Mouse (Mus musculus) megakaryocyte, adult 5-6 weeks (primary cell): ENCODE results near the gene Necab3. TPM values are rescaled to one million over a fixed set of nuclear protein-coding genes. Genes with fewer than 3 reads are reported as not detected.

Experiments used
- ATAC-seq: 2 replicates; pipeline ENCODE4 v1.8.0; 2016; ENCODE audit warnings: mild to moderate bottlenecking, inconsistent platforms; ENCODE audit not compliant: poor library complexity, severe bottlenecking
- total RNA-seq, 2 experiments: library from RNA; stranded (forward) in 1 of 2; stranded (reverse) in 1 of 2; fragments of 153-499, 151-499 nt in 1 of 2; fragments of 221-1000, 200-1000 nt in 1 of 2; gene quantifications; 2 replicates each; pipeline versions ENCODE4 v1.2.3 to v1.2.4; 2015 to 2017

Gene Necab3
- total RNA-seq, 2 experiments from 2014 or later: 1.6 to 2.2 TPM

DNA sequence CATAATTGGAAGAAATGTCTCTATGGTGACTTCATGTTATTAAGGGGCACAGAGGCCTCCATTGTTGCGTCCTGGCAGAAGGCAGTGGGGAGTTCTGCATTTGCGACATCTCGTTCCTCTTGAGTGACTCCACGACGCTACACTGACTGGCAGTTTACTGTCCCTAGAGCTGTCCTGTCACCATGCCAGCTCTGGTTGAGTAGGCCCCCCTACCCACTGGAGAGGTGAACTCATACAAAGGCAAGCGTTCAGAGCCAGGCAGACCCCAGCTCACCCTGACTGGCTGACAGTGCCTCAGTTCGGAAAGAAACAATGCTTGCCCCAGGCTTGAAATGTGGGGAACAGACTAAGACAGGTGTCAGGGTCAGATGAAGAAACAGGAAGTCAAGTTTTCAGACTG is 15.6 kb upstream of the Necab3 start:
- ATAC-seq: peak; percentile 55

DNA sequence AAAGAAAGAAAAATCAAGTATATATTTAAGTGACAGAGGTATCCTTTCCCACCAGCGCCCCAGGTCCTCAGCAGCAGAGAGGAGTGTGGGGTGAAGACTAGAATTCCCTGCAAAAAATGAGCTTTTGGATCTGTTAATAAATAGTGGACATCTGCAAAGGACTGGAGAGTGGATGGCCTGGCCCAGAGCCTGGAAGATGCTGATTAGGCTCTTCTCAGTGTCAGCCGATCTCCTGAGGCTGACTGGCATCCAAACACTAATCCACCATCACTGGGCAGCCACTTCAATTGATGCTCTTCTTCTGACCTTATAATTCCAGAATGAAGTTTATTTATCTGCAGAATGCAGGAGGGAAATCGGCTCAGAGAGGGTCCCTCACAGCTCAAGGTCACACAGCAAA is 14.3 kb upstream of the Necab3 start:
- ATAC-seq: no peak

DNA sequence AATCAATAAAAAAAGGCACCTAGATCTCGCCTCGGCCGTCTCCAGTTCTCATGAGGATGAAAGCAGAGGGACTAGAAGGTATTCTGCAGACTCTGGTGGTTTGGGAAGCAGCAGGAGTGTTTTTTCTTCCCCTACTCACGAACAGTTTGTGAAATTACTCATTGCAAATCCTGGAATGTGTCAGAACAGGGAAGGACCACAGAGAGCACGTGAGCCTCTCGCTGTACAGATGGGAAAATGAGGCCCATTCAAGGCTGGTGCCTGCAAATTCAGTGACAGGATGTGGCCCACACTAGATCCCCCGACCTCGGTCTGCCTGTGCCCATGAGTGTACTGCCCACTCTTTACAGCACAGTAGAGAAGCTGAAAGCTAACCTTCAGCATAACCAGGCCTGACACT is 13.3 kb upstream of the Necab3 start:
- no peak for ATAC-seq

DNA sequence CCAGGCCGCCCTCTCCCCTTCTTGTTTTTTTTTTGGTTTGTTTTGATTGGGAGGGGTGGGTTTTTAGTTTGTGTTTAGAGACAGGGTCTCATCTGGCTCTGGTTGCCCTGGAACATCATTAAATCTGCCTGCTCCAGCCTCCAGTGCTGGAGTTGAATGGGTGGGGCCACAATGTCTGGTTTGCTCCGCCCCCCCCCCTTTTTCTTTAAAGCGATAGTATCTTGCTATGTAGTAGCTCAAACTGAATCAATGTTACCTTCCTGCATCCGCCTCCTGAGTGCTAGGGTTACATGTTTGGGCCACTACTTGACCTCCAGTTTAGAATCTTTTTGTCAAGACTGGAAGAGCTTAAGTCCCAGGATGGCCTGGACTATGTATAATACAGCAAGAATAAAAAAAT is 12.6 kb upstream of the Necab3 start:
- ATAC-seq: no peak

DNA sequence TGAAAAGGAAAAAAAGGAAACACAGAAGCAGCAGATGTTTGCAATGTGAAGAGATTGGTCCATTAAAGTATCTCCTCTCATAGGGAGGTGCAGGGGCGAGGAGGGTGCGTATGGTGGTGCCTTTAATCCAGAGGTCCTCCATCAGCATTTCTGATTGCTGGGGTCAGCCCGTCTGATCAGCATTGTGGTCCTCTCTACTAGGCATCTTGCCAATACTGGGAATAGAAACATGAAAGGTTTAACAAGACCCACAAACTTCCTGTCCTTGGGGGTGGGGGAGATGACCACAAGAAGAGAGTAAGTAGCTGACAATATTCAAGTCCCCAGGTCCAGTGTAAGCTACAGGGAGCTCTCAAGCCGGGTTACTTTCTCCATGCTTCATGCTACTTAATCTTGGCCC is 12.0 kb upstream of the Necab3 start:
- no peak for ATAC-seq

DNA sequence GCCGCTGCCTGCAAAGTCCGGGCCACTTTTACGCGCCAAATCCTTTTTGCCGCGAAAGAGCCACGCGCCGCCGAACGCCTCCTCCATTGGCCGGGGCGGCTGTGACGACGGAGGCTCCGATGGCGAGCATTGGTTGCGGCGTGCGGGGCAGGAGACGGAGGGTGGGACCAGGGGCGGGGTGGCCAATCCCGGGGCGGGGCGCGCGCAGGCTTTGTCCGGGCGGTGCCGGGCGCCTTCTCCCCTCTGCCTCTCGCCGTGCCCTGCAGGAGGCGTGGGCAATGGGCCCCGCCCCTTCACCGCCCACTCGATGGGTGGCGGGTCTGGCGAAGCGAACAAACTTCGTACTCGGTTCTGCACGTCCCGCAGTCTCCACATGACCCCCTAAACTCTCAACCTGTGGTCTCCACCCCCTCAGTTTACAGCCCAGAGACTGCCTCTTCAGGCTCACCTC is 11.2 kb upstream of the Necab3 start, which contains the start of gene E2f1:
Gene E2f1, minus strand, starts transcription at position 57 of the 451 bp plus-strand sequence.
- ATAC-seq: peak; percentile 83

DNA sequence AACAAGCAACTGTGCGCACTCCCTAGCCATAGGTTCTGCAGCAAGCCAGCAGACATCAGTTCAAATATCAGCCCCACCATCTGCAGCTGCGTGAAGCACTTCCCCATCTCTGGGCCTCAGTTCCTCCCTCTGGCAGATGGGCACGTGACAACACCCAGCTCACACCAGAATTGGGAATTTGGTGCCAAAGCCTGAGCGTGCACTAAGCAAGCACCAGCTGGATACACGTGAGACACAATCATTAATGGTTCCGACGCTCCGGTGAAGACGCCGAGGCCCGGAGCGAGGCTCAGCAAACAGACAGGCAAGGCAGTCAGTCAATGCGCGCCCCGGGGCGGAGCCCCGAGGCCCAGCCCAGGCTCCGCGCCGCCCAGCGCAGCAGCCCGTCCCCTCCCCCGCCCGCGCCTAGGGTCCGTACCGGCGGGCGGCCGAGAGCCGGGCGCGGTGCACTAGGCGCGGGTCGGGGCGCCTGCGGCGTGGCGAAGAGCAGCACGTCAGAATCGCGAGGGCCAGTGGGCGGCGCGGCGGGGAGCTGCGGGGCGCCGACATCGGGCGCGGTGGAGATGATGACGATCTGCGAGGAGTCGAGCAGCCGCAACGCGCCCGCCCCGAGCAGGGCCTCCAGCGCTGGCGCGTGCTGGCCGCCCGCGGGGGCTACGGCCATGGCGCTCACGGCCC is 10.5 kb upstream of the Necab3 start:
- peak; percentile 58 for ATAC-seq

DNA sequence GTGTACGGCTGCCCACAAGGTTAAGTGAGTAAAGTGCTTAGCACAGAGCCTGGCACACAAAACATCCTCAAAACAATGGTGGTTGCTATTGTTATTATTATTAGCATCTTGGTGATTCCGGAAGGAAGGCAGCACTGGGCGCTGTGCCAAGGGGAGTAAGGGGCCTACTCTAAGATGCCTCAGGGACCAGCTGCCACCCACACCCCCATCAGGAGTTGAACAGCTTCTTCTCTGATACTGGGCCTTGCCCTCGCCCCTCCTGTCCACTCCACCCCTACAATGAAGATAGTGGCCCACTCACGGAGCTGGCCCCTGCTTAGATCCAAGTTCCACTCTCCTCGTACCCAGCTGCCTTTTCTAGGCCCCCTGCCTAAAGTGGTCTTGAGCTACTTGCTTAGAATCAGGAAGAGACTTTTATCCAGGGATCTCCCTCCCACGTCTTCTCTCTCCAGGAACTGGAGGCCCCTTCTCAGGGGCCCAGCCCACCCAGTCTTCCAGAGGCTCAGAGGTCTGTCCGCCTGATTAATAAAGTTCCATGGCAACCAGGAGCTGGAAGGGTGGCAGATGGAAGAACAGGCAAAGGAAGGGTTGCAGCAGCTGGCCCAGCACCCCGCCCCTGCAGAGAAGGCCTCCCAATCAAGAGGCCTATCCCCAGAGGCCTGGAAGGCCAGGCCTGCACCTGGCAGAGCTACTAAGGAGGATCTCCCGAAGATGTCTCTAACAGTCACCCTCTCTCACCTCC is 9.8 kb upstream of the Necab3 start:
- ATAC-seq: peak; percentile 19

DNA sequence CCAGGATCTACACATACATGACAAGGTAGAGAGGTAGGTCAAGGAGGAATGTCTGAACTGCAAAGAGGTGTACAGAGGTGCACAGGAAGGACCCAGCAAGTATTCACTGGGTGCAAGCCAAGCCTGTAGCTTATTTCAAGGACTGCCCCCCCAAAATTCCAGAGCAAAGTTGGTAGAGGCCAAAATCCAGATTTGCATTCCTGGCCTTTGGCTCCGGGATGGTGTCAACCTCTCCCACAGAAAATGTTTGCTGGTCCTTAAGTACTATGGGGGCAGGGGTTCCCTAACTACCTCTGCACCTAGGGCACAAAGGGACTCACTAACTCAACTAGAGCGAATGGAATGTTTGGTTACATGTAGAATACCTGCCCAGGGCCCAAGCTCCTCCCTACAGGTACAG is 9.1 kb upstream of the Necab3 start:
- no peak for ATAC-seq

DNA sequence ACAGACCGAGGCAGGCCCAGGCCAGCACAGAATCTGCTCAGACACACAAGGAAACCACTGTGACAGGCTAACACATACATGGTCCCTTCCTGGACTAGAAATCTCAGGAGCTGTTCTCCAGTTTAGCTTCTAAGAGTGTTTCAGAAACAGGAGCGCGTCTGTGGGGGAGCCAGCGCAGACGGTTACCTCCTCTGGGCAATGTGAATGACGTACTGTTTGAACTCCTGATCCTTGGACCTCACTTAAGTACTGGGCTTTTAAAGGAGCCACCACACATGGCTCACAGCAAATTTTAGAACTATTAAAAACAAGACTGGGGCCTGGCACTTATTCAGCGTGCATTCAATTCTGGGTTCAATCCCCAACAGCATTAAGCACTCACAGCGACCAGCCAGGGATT is 8.0 kb upstream of the Necab3 start:
- ATAC-seq: no peak

DNA sequence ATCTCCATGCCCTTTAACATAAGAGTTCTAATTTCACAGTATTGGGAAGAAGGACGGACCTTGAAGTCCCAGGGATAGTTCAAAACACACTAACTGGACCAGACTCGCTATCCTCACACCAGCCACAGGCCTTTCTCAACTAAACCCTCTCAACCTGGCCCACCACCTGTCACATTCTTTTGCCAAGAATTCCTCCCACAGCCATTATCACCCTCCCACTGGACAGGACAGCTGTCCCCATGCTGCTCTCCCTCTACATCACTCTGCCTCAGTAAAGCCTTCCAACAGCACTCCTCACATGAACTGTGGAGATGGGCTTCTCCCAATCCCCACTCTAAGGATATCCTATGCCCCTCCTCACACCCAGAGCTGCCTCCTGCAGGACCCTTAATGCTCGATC is 6.9 kb upstream of the Necab3 start:
- no peak for ATAC-seq

DNA sequence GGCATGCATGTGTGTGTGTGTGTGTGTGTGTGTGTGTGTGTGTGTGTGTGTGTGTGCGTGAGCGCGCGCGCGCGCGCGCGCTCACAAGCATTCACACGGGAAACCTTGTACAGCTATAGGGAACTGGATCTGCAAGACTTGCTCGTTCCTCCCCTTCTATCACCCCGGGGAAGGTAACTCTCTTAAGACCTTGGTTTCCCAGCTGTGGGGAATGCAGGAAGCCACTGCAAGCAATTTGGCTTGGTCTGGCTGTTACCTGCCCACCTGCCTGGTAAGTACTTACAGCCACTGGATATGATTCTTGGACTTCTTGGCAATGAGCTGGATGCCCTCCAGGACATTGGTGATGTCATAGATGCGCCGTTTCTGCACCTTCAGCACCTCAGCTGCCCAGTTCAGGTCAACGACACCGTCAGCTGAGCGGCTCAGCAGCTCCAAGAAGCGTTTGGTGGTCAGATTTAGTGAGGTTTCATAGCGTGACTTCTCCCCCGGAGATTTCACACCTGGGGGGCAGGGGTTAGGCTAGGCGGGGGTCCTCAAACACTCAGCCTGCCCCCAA is 5.0 kb upstream of the Necab3 start:
- no peak for ATAC-seq

DNA sequence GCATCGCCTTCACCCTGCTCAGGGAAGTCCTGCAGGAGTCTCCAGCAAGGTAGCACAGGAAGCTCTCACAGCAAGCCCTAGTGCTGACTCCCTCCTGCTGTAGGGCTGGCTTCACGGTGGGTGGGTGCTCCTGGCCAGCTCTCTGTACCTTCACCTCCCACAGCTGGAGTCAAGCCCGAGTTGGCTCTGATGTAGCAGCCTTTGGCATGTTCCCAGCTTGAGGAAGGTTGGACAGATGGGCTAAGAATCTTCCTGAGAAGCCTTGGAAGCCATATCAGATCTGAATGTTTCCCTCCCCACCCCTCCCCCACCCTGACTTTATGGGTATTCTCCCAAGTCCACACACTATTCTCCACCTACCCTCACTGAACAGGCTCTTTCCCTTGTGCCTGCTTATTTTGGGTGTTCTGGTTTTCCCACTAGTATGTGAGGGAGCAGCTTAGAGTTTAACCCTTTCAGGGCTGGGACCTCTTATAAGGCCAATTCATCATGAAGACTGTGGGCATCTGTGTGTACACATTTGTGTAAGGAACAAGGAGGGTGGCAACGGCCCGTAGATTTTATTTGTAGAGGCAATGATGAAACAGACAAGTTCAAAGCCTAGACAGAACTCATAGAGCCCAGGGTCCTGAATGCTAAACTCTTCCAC is 1.4 kb downstream of the Necab3 start:
- ATAC-seq: no peak

DNA sequence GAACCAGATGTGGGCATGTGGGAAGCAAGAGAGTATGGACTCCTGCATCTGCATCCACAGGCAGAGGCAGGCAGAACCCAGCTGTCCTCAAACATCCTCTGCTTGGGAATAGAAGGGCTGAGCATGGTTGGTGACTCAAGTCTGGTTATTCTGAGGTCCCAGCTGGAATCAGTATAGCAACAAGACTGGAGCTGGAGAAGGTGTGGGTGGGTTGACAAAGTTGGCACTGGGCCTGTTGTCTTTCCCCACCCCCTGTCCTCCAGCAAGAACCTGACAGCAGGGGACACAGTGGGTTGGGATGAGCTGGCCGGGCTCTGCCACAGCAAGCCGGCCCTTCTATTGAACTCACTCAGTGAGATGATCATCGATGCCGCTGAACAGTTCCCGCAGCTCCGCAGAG is 3.5 kb downstream of the Necab3 start:
- no peak for ATAC-seq

DNA sequence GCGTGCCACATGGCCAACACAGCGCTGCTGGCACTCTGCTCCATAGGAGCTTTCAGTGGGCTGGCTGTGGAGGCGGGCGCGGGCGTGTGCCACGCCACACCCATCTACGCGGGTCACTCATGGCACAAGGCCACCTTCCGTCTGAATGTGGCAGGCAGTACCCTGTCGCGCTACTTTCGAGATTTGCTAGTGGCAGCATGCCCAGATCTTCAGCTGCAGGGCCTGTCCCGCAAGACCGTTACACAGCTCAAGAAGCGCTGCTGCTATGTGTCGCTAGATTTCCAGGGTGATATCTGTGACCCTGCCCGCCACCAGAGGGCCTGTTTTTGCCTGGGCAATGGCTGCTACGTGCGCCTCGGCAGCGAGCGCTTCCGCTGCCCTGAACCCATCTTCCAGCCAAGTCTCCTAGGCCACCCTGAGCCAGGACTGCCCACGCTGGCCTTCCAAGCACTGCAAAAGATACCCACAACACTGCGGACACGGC is 6.2 kb downstream of the Necab3 start:
- ATAC-seq: peak; percentile 77

DNA sequence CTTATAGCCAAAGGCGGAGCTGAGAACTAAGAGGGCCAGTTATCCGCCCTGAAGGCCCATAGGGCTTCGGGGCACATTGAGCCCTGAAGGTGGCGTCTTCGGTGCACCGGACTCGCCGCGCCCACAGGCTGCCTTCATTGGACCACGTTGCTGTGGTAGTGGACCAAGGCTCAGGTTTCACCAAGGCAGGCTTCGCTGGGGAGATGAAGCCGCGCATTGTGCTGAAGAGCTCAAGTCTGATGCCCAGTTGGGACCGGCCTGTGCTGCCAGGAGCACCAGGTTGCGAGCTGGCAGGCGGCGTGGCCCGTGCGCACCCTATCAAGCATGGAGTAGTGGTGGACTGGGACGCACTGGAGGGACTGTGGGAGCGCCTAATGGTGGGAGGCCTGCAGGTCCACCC is 6.8 kb downstream of the Necab3 start:
- ATAC-seq: peak; percentile 33

DNA sequence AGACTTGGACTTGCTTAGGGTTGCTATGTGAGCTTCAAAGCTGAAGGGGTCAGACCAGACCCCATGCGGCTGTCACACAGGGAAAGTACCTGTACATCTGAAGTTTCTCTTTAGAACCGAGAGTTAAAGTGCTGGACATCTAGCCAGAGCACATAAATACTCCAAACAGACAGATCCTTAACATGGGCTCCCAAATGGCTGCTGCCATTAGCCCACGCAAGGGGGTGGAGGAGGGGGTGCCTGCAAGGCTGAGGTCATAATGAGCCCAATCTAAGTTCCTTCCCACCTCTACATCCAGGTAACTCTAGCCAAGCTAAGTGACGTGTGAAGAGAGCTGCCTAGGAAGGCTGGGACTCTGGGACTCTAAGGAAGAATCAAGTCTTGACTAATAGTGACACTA is 7.2 kb downstream of the Necab3 start, which contains the start of gene Actl10:
Gene Actl10, plus strand, starts transcription at position 301 of the 400 bp plus-strand sequence.
- ATAC-seq: no peak

DNA sequence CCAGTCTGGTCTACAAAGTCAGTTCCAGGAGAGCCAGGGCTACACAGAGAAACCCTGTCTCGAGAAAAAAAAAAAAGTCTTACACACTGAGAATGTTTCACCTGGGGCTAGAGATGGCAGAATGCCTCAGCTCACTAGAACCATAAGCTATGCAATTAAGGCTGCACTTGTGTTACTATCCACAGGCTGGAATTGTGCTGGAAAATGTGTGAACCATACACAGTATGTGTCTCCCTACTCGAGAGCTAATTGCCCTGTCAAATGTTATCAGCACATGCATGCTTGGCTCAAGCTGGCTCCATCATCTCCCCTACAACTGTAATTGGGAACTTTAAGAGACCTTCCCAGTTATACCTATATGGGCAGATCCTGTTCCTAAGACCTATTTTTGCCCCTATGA is 7.8 kb downstream of the Necab3 start:
- ATAC-seq: no peak

DNA sequence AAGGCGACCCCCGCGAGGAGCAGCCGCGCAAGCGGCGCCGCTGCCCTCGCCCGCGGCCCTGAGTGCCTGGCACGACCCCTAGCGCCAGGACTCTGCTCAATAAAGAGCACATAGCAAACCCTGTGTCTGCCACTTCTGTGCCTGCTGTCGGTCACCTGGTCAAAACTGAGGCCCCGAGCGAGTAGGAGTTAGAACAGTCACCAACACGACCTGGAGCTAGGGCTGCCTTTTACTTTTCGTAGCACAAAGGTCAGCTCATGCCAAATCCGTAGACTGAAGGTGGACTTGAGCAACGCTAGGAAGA is 8.9 kb downstream of the Necab3 start:
- ATAC-seq: no peak

DNA sequence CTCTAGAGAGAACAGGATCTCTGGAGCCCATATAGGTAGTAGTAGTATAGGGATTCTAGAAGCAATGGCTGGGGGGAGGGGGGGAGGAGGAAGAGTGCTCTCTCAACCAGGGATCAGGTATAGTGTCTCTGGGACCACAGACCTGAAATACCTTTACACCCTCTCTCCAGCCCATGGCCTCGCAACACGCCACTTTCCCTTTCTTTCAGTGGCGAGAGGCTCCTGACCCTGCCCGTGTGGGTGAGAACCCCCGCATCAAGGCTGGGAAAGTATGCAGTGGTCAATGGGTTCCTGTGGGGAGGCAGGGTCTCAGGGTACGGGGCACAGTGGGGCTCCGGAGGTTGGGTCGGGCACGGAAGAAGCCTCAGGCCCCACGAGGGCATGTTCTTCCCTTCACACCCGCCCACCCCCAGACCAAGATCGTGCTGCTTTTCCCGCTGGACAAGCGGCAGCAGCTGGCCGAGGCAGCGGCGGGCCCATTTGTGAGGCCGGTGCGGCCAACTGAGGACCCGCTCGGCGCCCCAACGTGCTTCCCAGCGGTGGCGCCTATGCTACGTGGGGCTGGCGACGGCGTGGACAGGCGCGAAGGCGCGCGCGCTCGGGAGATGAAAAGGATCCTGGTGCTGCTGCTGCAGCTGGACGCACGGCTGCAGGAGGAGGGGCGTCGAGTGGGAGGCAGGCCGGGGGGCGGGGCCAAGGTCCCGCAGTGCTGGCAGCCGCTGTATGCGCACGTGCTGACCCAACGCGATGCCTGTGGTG is 9.4 kb downstream of the Necab3 start:
- ATAC-seq: peak; percentile 72

DNA sequence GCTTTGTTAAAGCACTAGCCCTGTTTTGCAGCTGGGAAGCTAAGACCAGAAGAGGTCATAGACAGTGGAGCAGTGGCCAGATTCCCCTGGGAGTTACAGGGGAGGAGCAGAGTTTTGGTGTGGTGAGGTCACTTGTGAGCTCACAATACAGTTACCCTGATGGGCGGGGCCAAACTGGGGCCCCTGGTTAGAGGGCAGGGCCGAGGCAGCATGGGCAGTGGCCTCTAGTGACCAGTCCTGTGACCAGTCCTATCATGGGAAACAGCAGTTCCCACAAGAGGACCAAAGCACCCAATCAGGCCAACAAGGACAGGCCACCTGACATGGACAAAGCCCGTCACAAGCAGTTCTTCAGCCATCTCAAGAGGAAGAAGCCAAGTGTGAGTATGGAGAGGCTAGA is 10.0 kb downstream of the Necab3 start:
- ATAC-seq: no peak
